Comparison of ENCODE assay signal across 8 mouse cellular contexts in the genomic region with DNA sequence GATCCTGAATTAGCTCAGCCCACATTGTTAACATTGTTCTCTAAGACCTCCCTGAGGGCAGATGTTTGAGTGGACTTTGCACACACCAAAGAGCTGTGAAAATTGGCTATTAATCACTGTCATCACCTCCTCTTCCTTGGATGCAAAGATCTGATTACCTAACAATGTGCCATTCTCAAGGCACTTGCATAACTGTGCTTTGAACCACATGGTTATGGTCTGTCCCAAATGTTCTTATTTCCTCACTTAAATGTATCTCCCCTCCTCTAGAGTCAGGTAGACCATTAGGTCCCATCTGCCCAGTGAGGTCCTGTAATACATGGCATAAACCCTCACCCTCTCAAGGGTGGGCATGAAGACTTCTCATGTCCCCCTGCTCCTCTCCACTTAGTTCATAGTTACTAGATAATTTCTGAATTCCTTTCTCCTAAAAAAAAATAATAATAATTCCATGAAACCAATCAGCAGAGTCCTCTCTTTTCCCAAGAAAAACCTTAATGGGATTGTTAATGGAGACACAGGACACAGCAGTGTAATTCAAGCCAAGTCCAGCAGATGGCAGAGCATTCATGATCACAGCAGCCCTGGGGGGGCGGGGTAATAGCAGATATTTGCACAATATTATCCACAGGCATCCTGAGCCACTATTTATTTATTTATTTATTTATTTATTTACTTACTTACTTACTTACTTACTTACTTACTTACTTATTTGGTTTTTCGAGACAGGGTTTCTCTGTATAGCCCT. TPM values are rescaled to one million over a fixed set of nuclear protein-coding genes. Genes with fewer than 3 reads are reported as not detected.
DNase-seq lines count a peak whose midpoint lies in the region; ATAC-seq and TF ChIP-seq lines count a peak whose summit lies in the region.

No protein-coding gene starts in this region.

- no peak overlapping the region for H3K4me2 ChIP-seq in intestine, embryonic 16.5 days (ENCODE audit: low read depth, low read length)

- H3K9ac ChIP-seq in intestine, embryonic 16.5 days (ENCODE audit: low read depth, low read length): no peak overlapping the region

- no peaks in the 10 kb centered on the region for H3K9me3 ChIP-seq in intestine, embryonic 16.5 days (ENCODE audit: control insufficient read depth, low read length)

- no peak for TF ChIP-seq POLR2A in bone marrow, adult 2 months (IDR thresholded peaks at IDR 0.05; ENCODE audit: borderline replicate concordance, control insufficient read depth, low read depth, low read length)

- DNase-seq in urinary bladder, adult 18-20 months (ENCODE audit: low spot score in 2 of 2): peak; percentile 28 to 61
- DNase-seq in urinary bladder, postnatal 10 days (ENCODE audit: low spot score): no peak
- peak; percentile 50 to 66 for DNase-seq in left cerebral cortex, postnatal 25 days (ENCODE audit: low spot score in 2 of 2)
- peak; percentile 54 for DNase-seq in ovary, postnatal 14 days (ENCODE audit: low spot score)
- peak; percentile 74 for DNase-seq in thymus, postnatal 4 days

- peak; percentile 63 for TF ChIP-seq CTCF in bone marrow, adult 2 months (IDR thresholded peaks at IDR 0.05; ENCODE audit: control insufficient read depth, insufficient read depth, low read length)

- H3K36me3 ChIP-seq in intestine, embryonic 16.5 days (ENCODE audit: control insufficient read depth, insufficient read depth, low read length): no peaks in the 10 kb centered on the region

- 0 out of 2 replicates have a peak, but pooled peaks have one; percentile 74 for ATAC-seq in erythroid progenitor cell, adult 5-6 weeks (replicated peaks; ENCODE audit: low FRiP score, poor library complexity, severe bottlenecking)
- 0 out of 2 replicates have a peak, but pooled peaks have one; percentile 16 for ATAC-seq in intestine, embryonic 16.5 days

- WGBS in bone marrow, adult 2 months: 36% methylated on average over 2 of the region's 2 CpGs
- 52% methylated on average over 2 of the region's 2 CpGs for WGBS in intestine, embryonic 16.5 days

- no peak overlapping the region for H3K27ac ChIP-seq in bone marrow, adult 2 months (ENCODE audit: control insufficient read depth, insufficient read depth, low read depth, low read length, poor library complexity)
- H3K27ac ChIP-seq in intestine, embryonic 16.5 days (ENCODE audit: low read length): no peak overlapping the region

- H3K4me3 ChIP-seq in bone marrow, adult 2 months (replicated peaks; ENCODE audit: control insufficient read depth, low read depth, low read length): no peak overlapping the region
- H3K4me3 ChIP-seq in intestine, embryonic 16.5 days (ENCODE audit: low read length): no peak overlapping the region

- H3K4me1 ChIP-seq in bone marrow, adult 2 months (ENCODE audit: control insufficient read depth, insufficient read depth, low read length): no peaks in the 10 kb centered on the region
- H3K4me1 ChIP-seq in intestine, embryonic 16.5 days (ENCODE audit: control insufficient read depth, insufficient read depth, low read length): peaks cover 6% of the 10 kb centered on the region

- H3K27me3 ChIP-seq in intestine, embryonic 16.5 days (replicated peaks; ENCODE audit: control insufficient read depth, insufficient read depth, low read length): no peaks in the 10 kb centered on the region

- intact Hi-C loops in left cerebral cortex, postnatal 25 days (cut with DNase I): loop anchor here (5.0 kb wide), 1 partner anchor 179 kb away; no protein-coding TSS in a partner anchor

RNA-seq across cellular contexts. Expression of gene Zfyve9, which starts 17.7 kb away (rescaled TPM):
- 0.25 and 0.92 TPM in 2 replicates for polyA plus RNA-seq in bone marrow, adult 2 months (2011; ENCODE audit: insufficient read depth, insufficient read length, low replicate concordance, missing spikeins)
- 1.8 TPM in 1 of 2 replicates, not detected in the other for total RNA-seq in erythroid progenitor cell, adult 5-6 weeks (2015; ENCODE audit: low replicate concordance)
- total RNA-seq in erythroid progenitor cell, adult 5-6 weeks (2017; ENCODE audit: low replicate concordance): 0.08 and 1.2 TPM in 2 replicates
- 3.1 and 3.6 TPM in 2 replicates for polyA plus RNA-seq in intestine, embryonic 16.5 days (2015; fragmentation: Nextera tagmentation; extraction: Ambion mirVana)
- 10 to 100 TPM; 61.3 to 65.1 TPM for total RNA-seq in left cerebral cortex, postnatal 25 days (2021)

RNA-seq across cellular contexts. Expression of gene Btf3l4, which starts 35.2 kb away (rescaled TPM):
- polyA plus RNA-seq in bone marrow, adult 2 months (2011; ENCODE audit: insufficient read depth, insufficient read length, low replicate concordance, missing spikeins): 23.5 and 29.2 TPM in 2 replicates
- total RNA-seq in erythroid progenitor cell, adult 5-6 weeks (2015; ENCODE audit: low replicate concordance): 33.5 and 49.7 TPM in 2 replicates
- 30.3 and 36.5 TPM in 2 replicates for total RNA-seq in erythroid progenitor cell, adult 5-6 weeks (2017; ENCODE audit: low replicate concordance)
- polyA plus RNA-seq in intestine, embryonic 16.5 days (2015; fragmentation: Nextera tagmentation; extraction: Ambion mirVana): 113 and 115 TPM in 2 replicates
- total RNA-seq in left cerebral cortex, postnatal 25 days (2021): 10 to 100 TPM; 82.7 to 86.9 TPM

RNA-seq across cellular contexts. Expression of gene Txndc12, which starts 36.1 kb away (rescaled TPM):
- polyA plus RNA-seq in bone marrow, adult 2 months (2011; ENCODE audit: insufficient read depth, insufficient read length, low replicate concordance, missing spikeins): 12.5 and 16.3 TPM in 2 replicates
- total RNA-seq in erythroid progenitor cell, adult 5-6 weeks (2015; ENCODE audit: low replicate concordance): 13.8 and 15.1 TPM in 2 replicates
- total RNA-seq in erythroid progenitor cell, adult 5-6 weeks (2017; ENCODE audit: low replicate concordance): 7.9 and 14.8 TPM in 2 replicates
- polyA plus RNA-seq in intestine, embryonic 16.5 days (2015; fragmentation: Nextera tagmentation; extraction: Ambion mirVana): 81.9 and 91.0 TPM in 2 replicates
- 10 to 100 TPM; 35.4 to 41.0 TPM for total RNA-seq in left cerebral cortex, postnatal 25 days (2021)

RNA-seq across cellular contexts. Expression of gene Kti12, which starts 49.3 kb away (rescaled TPM):
- polyA plus RNA-seq in bone marrow, adult 2 months (2011; ENCODE audit: insufficient read depth, insufficient read length, low replicate concordance, missing spikeins): 12.1 and 17.1 TPM in 2 replicates
- 8.4 and 17.7 TPM in 2 replicates for total RNA-seq in erythroid progenitor cell, adult 5-6 weeks (2015; ENCODE audit: low replicate concordance)
- 2.6 and 4.4 TPM in 2 replicates for total RNA-seq in erythroid progenitor cell, adult 5-6 weeks (2017; ENCODE audit: low replicate concordance)
- 52.4 and 53.2 TPM in 2 replicates for polyA plus RNA-seq in intestine, embryonic 16.5 days (2015; fragmentation: Nextera tagmentation; extraction: Ambion mirVana)
- 10 to 100 TPM; 15.4 to 18.7 TPM for total RNA-seq in left cerebral cortex, postnatal 25 days (2021)

RNA-seq across cellular contexts. Expression of gene A730015C16Rik, which starts 50.2 kb away (rescaled TPM):
- not detected in 2 replicates for polyA plus RNA-seq in bone marrow, adult 2 months (2011; ENCODE audit: insufficient read depth, insufficient read length, low replicate concordance, missing spikeins)
- total RNA-seq in erythroid progenitor cell, adult 5-6 weeks (2015; ENCODE audit: low replicate concordance): not detected in 2 replicates
- 0.51 TPM in 1 of 2 replicates, not detected in the other for total RNA-seq in erythroid progenitor cell, adult 5-6 weeks (2017; ENCODE audit: low replicate concordance)
- 0.83 and 1.1 TPM in 2 replicates for polyA plus RNA-seq in intestine, embryonic 16.5 days (2015; fragmentation: Nextera tagmentation; extraction: Ambion mirVana)
- not detected for total RNA-seq in left cerebral cortex, postnatal 25 days (2021)

Comparison
In these comparisons a context has a peak if more than half of its experiments do, and no peak if none do; other contexts are left out.
1. RNA of gene Zfyve9, which starts 17.7 kb away (total RNA-seq): 61.3 to 65.1 TPM in left cerebral cortex, postnatal 25 days; 0.08 to 1.8 TPM in erythroid progenitor cell, adult 5-6 weeks; every median in the first group is over 10 times any median in the second.